Mouse (Mus musculus) thymus, adult 2 months (tissue): ENCODE measurements around the gene Lrrfip1.

Experiments
- CTCF ChIP-seq: fragments of 200-500 bp; IDR thresholded peaks from 2 replicates; pipeline ENCODE4 v1.5.1; 2012; ENCODE audit warnings: mild to moderate bottlenecking, control low read depth, low read length, moderate library complexity, borderline replicate concordance; ENCODE audit not compliant: control insufficient read depth, poor library complexity, insufficient read depth; ENCODE audit errors: extremely low read depth
- POLR2A ChIP-seq: fragments of 200-500 bp; IDR thresholded peaks from 2 replicates; pipeline ENCODE4 v1.6.1; 2012; ENCODE audit warnings: mild to moderate bottlenecking, low read length, control low read depth, moderate library complexity; ENCODE audit not compliant: control insufficient read depth, poor library complexity, insufficient read depth; ENCODE audit errors: extremely low read depth

GRCm38 (mm10) chr1:91096490-91096889 is 98.0 kb downstream of the Lrrfip1 start:
- TF ChIP-seq CTCF (no peak), POLR2A (no peak)
